Mouse (Mus musculus): Measurements from ENCODE around the gene Dgcr2. TPM values are rescaled to one million over a fixed set of nuclear protein-coding genes. Genes with fewer than 3 reads are reported as not detected.

Dgcr2 gene
- total RNA-seq, 2 experiments from 2014 or later, result 23.0 to 24.7 TPM

DNA sequence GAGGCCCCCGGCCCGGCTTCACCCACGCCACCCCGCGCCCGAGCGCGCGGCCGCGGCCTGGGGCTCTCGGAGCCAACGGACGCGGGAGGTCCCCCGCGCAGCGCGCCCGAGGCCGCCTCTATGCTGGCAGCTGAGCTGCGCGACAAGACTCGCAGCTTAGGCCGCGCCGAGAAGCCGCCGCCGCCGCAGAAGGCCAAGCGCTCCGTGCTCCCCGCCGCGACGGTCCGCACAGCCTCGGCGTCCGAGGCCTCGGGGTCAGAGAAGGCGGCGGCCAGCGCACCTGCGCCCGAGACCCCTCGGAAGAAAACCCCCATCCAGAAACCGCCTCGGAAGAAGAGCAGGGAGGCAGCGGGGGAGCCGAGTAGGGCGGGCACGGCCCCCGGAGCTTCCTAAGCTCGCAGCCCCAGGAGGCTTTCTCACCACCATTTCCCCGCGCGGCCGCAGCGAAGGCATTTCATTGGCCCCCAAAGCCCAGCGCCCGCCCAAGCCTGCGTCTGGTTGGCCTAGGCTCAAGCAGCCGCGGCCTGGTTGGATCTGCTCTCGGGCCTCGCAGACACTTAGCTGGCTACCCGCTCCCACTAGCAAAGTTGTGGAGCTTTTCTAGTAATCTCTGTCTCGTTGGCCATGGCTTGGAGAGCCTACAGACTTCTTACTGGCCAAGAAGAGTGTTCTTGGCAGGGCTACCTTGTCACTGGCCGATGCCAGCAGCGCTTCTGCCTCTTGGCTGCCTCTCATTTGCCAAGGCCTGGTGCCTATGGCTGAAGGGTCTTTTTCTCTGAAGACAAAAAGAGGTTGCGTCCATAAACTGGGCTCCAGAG, 91.0 kb downstream of the Dgcr2 start:
- DNase-seq, result peak; percentile 89

DNA sequence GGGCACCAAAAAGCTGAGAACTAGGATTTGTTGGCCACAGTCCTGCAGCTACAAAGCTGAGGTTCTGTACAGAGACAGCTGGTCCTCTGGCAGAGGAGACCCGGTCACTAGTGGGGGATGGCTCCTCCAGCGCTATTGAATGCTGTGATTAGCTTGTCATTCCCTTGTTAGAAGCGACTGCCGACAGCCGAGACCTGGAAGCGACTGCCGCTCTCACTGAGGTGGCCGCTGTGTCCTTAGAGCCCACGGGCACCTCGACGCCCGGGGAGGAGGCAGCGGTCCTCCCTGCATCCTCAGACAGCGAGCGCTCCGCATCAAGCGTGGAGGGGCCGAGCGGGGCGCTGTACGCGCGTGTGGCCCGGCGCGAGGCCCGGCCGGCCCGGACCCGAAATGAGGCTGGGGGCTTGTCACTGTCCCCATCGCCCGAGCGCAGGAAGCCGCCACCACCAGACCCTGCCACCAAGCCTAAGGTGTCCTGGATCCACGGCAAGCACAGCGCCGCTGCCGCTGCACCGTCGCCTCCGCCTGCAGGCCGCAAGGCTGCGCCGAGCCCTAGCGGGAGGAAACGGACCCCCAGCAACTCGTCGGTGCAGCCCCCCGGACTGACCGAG, 91.7 kb downstream of the Dgcr2 start:
- no peak for DNase-seq

DNA sequence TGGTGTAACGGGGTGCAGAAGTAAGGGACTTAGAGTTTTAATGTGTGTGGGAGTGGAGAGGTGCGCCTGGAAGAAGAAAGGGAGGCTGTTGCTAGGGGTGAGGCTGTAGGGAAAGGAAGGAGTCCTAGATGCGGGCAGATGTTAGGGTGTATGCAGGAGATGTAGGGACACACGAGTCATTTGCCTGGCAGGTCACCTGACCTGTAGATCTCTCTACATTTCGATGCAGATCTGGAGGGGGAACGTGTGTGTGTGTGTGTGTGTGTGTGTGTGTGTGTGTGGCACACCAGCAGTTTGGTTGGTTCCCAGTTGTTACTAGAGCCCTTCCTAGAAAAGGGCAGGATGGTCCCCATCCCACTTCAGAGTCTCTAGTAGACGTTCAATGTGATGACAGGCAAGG, 93.4 kb downstream of the Dgcr2 start:
- no peak for DNase-seq

DNA sequence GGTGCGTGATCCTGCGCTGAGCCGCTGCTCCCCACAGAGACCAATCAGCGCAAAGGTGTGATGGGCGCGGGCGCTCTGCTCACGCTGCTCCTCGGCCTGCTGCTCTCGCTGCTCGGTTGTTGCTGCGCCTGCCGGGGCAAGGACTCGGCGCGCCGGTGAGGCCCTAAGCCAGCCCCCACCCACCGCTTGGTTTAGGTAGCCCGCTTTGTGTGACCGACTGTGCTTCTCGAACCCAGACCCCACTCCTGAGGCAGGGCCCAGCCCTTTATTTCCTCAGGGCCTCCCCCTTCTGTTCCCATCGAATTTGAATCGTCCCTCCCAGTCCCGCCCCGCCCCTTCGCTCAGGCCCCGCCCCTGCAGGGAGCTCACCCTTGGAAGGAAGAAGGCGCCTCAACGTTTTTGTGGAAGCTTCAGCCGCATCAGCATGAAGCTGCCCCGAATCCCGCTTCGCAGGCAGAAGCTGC, 93.9 kb downstream of the Dgcr2 start:
- DNase-seq, result no peak

DNA sequence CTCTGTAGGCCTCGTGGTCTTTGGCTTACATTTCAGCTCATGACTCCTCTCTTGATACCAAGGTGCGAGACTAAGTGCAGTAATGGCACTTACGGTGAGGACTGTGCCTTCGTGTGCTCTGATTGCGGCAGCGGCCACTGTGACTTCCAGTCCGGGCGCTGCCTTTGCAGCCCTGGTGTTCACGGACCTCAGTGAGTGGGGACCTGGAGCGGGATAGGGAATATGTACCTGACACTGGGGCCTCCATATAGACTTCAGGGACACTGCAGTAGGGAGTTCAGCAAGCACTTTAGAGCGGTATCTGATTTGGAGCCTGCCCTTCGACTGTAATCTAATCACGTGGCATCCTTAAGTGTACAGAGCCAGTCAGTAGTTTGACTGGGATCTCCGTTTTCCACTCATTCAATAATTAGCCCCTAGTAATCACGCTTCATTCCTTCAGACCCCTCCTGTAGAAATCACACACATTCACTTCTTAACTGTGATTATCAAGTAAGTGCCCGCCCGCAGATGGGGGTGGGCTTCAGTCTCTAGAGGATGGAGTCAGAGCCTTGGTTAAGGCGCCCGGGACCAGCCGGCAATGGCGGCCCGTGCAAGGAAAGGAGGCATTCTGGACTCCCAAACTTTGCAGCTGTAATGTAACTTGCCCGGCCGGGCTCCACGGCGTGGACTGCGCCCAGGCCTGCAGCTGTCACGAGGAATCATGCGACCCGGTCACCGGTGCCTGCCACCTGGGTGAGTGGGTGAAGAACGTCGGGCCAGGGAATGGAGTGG, 94.5 kb downstream of the Dgcr2 start:
- DNase-seq, result no peak

DNA sequence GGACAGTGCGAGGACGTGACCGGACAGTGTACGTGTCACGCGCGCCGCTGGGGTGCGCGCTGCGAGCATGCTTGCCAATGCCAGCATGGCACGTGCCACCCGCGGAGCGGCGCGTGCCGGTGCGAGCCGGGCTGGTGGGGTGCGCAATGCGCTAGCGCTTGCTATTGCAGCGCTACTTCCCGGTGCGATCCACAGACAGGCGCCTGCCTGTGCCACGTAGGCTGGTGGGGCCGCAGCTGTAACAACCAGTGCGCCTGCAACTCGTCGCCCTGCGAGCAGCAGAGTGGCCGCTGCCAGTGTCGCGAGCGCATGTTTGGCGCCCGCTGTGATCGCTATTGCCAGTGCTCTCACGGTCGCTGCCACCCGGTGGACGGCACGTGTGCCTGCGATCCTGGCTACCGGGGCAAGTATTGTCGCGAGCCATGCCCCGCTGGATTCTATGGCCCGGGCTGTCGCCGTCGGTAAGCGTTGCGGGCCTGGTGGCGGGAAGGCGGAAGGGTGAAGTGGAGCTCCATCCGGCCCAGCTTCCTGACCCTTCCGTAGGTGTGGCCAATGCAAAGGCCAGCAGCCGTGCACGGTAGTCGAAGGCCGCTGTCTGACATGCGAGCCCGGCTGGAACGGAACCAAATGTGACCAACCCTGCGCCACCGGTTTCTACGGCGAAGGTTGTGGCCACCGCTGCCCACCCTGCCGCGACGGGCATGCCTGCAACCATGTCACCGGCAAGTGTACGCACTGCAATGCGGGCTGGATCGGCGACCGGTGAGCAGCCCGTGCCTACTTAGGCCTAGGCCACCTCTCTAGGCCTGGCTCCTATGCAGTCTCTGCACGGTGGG, 95.3 kb downstream of the Dgcr2 start:
- peak; percentile 33 for DNase-seq

DNA sequence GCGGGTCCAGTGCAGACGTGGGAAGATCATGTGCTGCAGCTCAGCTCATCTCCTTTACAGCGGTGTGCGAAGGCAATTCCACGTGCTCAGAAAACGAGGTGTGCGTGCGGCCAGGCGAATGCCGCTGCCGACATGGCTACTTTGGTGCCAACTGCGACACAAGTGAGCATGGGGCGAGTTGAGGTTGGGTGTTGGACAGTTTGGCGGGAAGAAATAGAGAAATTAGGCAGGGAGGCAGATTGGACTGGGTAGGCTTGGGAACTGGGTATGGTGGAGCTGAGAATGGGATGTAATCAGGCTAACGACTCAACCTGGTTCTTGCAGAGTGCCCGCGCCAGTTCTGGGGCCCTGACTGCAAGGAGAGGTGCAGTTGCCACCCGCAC, 95.9 kb downstream of the Dgcr2 start:
- DNase-seq, result no peak

DNA sequence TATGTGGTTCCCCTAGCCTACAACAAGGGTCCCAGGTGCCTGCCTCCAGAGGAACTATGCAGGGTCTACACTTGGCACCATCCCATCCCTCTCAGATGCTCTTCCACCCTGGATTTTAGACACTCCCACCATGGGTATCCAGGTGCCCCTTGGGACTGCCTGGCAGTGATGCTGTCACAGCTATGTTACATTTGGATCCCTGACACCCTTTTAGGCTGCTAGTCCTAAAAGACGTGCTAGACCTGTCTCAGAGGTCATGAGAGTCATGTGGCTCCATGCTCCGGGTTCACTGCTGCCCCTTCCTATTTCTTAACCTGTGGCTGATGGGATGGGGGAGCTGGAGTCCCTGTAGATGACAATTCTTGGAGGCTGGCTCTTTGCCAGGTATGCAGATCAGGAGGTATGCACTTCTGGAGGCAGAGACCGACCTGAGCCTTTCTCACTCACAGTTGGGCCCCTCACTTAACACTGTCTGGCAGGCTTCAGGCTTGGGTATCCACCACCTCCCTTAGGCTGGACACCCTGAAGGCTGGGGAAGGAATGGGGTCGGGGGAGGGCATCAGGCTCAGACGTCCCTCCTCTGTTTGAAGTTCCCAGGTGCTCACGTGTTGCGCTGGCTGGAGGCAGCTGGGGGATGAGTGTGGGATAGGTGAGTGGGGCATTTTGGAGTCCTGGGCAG, 96.4 kb downstream of the Dgcr2 start:
- DNase-seq, result no peak

DNA sequence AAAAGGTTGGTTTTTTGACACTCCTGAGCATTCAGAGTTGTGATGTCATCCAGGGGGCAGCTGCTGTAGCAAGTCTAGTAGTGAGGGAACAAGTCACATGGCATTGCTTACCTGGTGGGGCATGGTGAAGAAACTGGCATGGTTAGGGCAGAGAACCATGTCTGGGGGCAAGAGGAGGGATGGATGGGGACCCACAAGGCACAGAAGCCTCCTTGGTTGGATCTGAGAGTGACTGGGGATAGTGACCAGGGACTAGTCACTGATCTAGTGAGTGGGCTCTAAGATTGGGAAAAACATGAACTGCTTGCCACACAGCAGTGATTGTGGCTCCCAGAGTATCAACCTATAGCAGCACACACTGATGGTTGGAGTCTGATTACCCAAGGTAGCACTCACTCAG, 98.8 kb downstream of the Dgcr2 start:
- no peak for DNase-seq

DNA sequence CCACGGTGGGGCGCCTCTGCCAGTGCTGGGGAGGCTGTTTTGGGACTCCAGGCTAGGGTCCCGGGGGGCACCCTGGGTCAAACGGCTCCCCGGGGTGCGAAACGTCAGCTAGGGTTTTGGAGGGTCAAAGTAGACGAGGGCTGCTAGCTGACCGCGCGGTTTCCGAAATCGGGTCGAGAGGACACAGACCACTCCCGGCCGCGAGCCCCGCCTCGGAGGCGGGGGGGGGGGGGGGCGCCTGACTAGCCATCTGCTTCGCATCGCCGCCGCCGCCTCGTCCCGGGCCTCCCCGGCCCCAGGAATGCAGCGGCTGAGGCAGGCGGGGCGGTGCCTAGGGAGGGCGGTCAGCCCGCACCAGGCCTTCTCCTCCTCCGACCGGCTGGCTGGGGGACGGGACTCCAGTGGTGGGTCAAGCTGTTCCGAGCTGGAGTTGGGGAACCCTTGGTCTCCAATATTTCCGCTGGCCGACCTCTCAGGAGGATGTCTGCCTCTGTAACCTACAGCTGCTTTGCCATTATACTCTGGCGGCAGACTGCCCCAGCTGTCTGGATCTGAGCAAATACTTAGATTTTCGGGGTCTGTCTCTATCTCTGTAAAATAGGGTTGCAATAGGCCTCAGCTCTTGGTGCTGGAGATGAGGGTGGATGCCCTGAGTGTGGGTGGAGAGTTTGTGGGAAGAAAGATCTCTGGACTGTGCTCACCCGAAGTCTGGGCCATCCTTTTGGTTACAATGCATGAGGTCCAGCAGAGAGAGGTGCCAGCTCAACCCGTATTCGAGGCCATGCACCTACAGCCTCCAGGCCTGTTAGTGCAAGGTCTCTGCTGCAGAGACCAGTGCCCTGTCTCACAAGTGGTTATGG, 99.8 kb downstream of the Dgcr2 start:
- DNase-seq, result peak; percentile 73

DNA sequence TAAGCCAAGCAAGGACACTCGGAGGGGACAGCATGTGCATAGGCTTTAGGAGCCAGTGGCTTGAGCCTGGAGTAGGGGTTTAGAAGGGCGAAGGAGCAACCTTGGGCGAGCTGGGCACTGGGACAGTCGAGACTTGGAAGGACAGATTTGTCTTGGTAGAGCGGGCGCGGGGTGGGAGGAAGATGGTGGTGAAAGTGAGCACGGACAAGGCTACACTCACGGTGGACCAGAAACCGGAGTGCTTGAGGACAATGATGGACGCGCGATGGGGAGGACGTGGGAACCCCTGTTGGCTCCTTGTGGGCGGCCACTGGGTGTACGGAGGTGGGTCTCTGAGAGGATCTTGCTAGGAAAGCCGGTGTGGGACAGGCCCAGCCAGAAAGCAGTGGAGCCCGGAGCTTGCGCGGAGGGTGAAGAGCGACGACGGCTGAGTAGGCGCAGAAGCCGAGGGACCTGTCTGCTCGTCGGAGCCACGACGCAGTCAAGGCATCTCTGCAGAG, 100.5 kb downstream of the Dgcr2 start:
- no peak for DNase-seq

DNA sequence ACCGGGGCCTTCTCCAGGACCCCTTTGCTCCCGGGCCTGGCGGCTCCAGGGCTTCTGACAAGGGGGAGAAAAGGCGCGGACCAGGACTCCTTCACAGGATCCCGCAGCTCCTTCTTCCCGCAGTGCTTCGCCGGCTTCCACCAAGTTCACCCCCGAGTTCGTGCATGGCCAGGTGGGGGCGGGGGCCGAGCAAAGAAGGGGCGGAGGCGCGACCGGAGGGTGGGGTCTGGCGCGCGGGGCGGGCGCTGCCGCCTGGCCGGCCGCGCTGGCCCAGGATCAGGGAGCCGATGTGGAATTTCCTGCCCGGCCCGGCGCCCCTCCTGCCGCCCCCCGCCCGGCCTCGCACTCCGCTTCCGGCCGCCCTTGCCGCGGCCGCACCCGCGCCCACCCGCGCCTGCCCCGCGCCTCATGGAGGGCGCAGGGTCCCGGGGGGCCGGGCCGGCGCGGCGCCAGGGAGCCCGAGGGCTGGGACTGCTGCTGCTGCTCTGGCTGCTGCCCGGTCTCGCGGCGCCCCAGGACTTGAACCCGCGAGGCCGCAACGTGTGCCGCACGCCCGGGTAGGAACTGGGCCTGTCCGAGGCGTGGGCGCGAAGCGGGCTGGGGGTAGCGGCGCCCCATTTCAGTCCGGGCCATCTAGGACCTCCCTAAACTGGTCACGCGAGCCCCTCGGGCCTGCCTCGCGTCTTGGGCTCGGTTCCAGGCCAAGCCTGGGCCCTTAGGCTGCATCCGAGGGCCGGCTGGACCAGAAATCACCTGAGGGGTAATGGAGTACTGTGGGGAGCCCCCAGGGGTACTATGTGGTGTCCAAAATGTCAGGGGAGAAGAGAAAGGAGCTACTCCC, 101.2 kb downstream of the Dgcr2 start, which contains the start of gene Scarf2:
Scarf2 (plus strand) TSS at position 312 of the 841 bp plus-strand sequence.
- DNase-seq, result peak; percentile 72

DNA sequence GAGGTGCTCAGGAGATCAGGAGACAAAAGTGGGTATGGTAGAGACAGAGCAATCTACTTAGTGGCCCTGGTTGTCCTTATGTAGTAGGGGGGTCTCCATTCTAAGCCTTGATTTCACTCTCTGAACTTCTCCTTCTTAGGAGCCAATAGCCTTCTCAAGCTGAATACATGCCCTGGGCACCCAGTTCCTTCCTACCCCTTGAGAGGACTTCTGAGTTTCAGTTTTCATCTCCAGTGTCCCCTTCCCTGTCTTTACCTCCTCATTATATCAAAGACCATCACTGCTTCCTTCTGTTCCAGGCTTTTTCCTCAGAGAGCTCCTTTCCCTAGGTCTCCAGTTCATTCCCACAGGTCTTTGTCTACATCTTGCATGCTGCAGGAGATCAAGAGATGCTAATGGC, 101.8 kb downstream of the Dgcr2 start:
- DNase-seq, result no peak

DNA sequence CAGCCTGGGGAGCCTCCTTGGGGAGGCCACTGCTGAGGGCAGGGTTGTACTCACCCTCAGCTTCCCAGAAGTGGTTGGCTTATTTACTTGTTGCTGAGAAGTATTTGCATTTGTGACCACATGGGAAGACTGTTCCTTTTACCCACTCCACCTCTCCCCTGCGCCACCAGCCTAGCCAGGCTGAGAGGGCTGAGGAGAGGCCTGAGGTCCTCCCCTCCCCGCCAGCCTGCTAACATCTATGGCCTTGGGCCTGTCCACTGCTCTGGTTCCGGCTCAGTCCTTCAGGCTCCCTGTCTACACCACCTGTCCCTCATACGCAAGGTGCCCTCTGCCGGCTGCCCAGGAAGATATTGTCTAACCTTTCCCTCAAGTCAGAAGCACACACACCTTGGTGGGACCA, 102.7 kb downstream of the Dgcr2 start:
- no peak for DNase-seq

DNA sequence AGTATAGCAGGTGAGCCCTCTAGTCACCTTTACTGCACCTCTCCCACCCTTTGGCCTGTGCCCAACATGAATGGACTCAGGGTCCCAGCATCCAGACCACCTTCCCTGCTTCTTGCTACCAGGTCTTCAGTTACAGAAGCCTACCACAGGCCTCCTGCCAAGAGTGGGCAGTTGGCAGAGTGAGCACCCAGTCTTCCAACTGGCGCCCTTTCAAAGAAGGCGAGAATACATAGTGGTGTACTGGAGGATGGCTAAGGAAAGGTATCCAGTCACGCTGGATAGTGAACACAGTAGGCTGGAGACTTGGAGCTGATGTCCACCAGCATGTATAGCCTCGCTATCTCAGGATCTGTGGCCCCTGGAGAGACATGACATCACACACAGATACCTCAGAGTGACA, 104.3 kb downstream of the Dgcr2 start:
- no peak for DNase-seq

DNA sequence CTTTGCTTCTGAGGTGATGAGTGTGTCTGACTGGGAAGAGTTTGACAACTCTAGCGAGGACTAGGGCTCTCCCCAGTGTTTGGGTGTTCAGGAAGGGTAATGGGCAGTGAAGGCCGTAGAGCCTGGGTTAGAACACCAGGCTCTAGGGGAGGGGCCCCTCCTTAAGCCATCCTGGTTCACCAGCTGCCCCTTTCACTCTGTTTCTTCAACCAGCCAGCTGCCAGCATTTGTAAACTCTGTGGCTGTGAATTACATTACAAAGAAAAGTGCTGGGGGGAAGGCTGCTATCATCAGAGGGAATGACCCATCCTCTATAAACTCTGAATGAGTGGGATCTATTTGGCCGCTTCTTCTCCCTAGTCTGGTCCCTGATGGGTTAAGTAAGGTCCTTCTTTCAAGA, 105.6 kb downstream of the Dgcr2 start:
- DNase-seq, result no peak
